Mouse (Mus musculus): ENCODE measurements at regions not wholly inside any gene's neighbourhood (a gene's known extent, or its start where the extent isn't known, plus 50 kb on each side); places are given as distances from the start of the nearest gene placed in this dataset.

DNA sequence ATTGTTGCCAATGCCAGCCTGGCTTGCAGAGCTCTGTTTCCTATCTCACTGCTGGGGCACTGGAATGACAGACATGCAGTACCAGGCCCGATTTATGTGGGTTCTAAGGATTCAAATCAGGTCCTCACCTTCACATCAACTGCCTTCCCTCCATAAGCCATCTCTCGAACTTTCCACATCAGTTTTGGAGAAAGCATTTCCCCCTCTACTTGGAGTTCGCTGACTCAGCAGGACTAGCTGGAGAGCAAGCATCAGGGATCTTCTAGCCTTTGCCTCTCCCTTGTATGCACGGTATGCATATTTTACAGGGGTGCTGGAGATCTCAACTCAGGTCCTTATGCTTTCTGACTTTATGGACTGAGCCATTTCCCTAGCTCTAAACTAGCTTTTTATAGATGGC is 118.7 kb upstream of the Gm11042 start:
- Histone ChIP-seq H3K27me3 (ENCODE audit: control insufficient read depth, insufficient read depth, insufficient read length) (no peaks in the 10 kb centered on the region), H3K4me3 (no peak overlapping the region)

DNA sequence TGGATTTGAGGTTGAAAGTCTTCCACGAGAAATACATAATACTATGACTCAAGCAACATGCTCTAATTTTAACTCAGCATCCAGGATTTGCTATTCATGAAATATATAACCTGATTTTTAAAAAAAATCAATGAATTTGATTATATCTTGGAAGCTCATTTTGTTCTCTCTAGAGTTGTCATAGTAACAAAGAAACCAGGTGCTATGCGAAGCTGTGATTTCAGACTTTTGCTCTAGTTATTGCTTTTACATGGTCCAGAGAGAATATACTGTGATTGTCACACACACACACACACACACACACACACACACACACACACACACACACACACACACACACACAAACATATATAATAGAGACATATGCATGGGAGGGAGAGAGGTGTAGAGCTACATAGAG is 98.5 kb upstream of the Gm11042 start:
- no peak for TF ChIP-seq CEBPB (IDR thresholded peaks at IDR 0.05; ENCODE audit: insufficient read depth, poor library complexity, severe bottlenecking)
- no peak for TF ChIP-seq MYOG (IDR thresholded peaks at IDR 0.05; ENCODE audit: control insufficient read depth in 1 of 3, insufficient read depth in 1 of 3, insufficient read length in 2 of 3, low read depth in 2 of 3)
- no peak for TF ChIP-seq MAX (IDR thresholded peaks at IDR 0.05; ENCODE audit: low read depth)
- Histone ChIP-seq H3K4me3 (no peak overlapping the region), H3K79me2 (ENCODE audit: control insufficient read depth, insufficient read depth) (no peaks in the 10 kb centered on the region)

More for the DNA sequence above, 118.7 kb upstream of the Gm11042 start:
- Histone ChIP-seq H3ac (ENCODE audit: control insufficient read depth, insufficient read length) (no peak overlapping the region), H3K4me2 (ENCODE audit: low read depth) (no peak overlapping the region), H3K79me2 (ENCODE audit: control insufficient read depth, insufficient read depth) (no peaks in the 10 kb centered on the region), H3K36me3 (ENCODE audit: control insufficient read depth, insufficient read depth) (no peaks in the 10 kb centered on the region)
- no peak for TF ChIP-seq MYOG (IDR thresholded peaks at IDR 0.05; ENCODE audit: control insufficient read depth in 1 of 3, insufficient read depth in 1 of 3, insufficient read length in 2 of 3, low read depth in 2 of 3)
- no peak for TF ChIP-seq REST (IDR thresholded peaks at IDR 0.05; ENCODE audit: insufficient read depth, insufficient read length)
- no peak for TF ChIP-seq POLR2AphosphoS2 (IDR thresholded peaks at IDR 0.05; ENCODE audit: insufficient read length, low read depth)
- no peak for TF ChIP-seq SRF (IDR thresholded peaks at IDR 0.05; ENCODE audit: control insufficient read depth, insufficient read length, low read depth)
- TF ChIP-seq USF1 (IDR thresholded peaks at IDR 0.05; ENCODE audit: low read depth) = no peak
- no peak for TF ChIP-seq E2F4 (IDR thresholded peaks at IDR 0.05; ENCODE audit: insufficient read depth)
- TF ChIP-seq CEBPB (IDR thresholded peaks at IDR 0.05; ENCODE audit: insufficient read depth, poor library complexity, severe bottlenecking) = no peak
- TF ChIP-seq TCF3 (IDR thresholded peaks at IDR 0.05; ENCODE audit: insufficient read length, low read depth) = no peak
- no peak for TF ChIP-seq MAX (IDR thresholded peaks at IDR 0.05; ENCODE audit: low read depth)
- no peak for TF ChIP-seq MYOD1 (IDR thresholded peaks at IDR 0.05; ENCODE audit: control insufficient read depth in 1 of 3, insufficient read length in 2 of 3, low read depth in 2 of 3)
- no peak for TF ChIP-seq TCF12 (IDR thresholded peaks at IDR 0.05; ENCODE audit: insufficient read depth, poor library complexity, severe bottlenecking)
- TF ChIP-seq POLR2A (IDR thresholded peaks at IDR 0.05; ENCODE audit: insufficient read length, low read depth) = no peak

DNA sequence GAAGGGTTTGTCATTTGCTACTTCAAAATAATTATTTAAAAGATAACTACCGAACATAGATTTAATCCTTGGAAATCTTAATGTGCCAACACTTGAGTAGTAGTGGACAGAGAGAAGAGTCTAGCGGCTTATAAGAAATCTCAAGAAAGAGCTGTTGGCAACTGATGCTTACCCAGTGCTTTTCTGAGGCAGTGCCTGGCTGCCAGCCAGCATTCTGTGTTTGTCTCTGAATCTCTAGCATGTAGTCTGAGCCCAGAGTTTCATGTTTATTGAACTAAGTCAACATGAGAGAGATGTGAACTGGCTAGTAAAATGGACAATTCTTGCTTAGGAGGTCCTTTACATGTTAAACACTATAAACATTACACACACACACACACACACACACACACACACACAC is 94.3 kb upstream of the Gm11042 start:
- Histone ChIP-seq H3K4me3 (no peak overlapping the region), H3K27me3 (ENCODE audit: control insufficient read depth, insufficient read depth, insufficient read length) (no peaks in the 10 kb centered on the region), H3K79me2 (ENCODE audit: control insufficient read depth, insufficient read depth) (no peaks in the 10 kb centered on the region), H3ac (ENCODE audit: control insufficient read depth, insufficient read length) (no peak overlapping the region), H3K36me3 (ENCODE audit: control insufficient read depth, insufficient read depth) (no peaks in the 10 kb centered on the region), H3K4me2 (ENCODE audit: low read depth) (no peak overlapping the region)
- TF ChIP-seq POLR2A (IDR thresholded peaks at IDR 0.05; ENCODE audit: insufficient read length, low read depth) = no peak
- TF ChIP-seq POLR2AphosphoS2 (IDR thresholded peaks at IDR 0.05; ENCODE audit: insufficient read length, low read depth) = no peak
- TF ChIP-seq MAX (IDR thresholded peaks at IDR 0.05; ENCODE audit: low read depth) = no peak
- TF ChIP-seq REST (IDR thresholded peaks at IDR 0.05; ENCODE audit: insufficient read depth, insufficient read length) = no peak
- TF ChIP-seq USF1 (IDR thresholded peaks at IDR 0.05; ENCODE audit: low read depth) = no peak
- no peak for TF ChIP-seq TCF12 (IDR thresholded peaks at IDR 0.05; ENCODE audit: insufficient read depth, poor library complexity, severe bottlenecking)
- TF ChIP-seq SRF (IDR thresholded peaks at IDR 0.05; ENCODE audit: control insufficient read depth, insufficient read length, low read depth) = no peak
- TF ChIP-seq MYOG (IDR thresholded peaks at IDR 0.05; ENCODE audit: control insufficient read depth in 1 of 3, insufficient read depth in 1 of 3, insufficient read length in 2 of 3, low read depth in 2 of 3) = no peak
- no peak for TF ChIP-seq CEBPB (IDR thresholded peaks at IDR 0.05; ENCODE audit: insufficient read depth, poor library complexity, severe bottlenecking)
- no peak for TF ChIP-seq MYOD1 (IDR thresholded peaks at IDR 0.05; ENCODE audit: control insufficient read depth in 1 of 3, insufficient read length in 2 of 3, low read depth in 2 of 3)

More for the DNA sequence above, 98.5 kb upstream of the Gm11042 start:
- H3ac ChIP-seq (ENCODE audit: control insufficient read depth, insufficient read length) = no peak overlapping the region
- no peaks in the 10 kb centered on the region for H3K36me3 ChIP-seq (ENCODE audit: control insufficient read depth, insufficient read depth)
- H3K27me3 ChIP-seq (ENCODE audit: control insufficient read depth, insufficient read depth, insufficient read length) = no peaks in the 10 kb centered on the region
- no peak overlapping the region for H3K4me2 ChIP-seq (ENCODE audit: low read depth)

DNA sequence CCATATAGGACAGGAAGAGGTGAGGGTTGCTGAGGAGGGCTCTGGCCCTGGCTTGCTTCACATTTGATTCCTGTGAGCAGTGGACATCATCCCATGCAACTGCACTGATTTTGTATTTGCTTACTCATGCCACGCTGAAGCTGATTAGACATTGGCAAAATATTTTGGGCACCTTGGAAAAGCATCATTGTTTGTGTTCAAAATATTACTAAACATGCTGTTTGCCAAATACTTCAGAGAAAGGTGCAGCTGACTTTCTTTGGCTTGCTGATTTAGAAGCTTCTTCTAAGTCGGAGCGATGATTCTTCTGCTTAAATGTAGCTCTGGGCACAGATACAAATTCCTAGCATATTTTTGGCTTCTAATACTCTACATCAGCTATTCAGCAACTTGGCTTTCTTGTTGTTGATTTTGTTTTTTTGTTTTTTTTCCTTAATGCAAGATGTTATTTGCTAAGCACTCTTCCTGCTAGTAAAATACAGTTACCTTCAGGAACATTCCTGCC is 91.4 kb upstream of the Gm11042 start:
- Histone ChIP-seq H3K4me2 (ENCODE audit: low read depth) (no peak overlapping the region), H3K27me3 (ENCODE audit: control insufficient read depth, insufficient read depth, insufficient read length) (no peaks in the 10 kb centered on the region), H3K36me3 (ENCODE audit: control insufficient read depth, insufficient read depth) (no peaks in the 10 kb centered on the region), H3ac (ENCODE audit: control insufficient read depth, insufficient read length) (no peak overlapping the region), H3K79me2 (ENCODE audit: control insufficient read depth, insufficient read depth) (no peaks in the 10 kb centered on the region), H3K4me3 (no peak overlapping the region)
- no peak for TF ChIP-seq POLR2AphosphoS2 (IDR thresholded peaks at IDR 0.05; ENCODE audit: insufficient read length, low read depth)
- TF ChIP-seq POLR2A (IDR thresholded peaks at IDR 0.05; ENCODE audit: insufficient read length, low read depth) = no peak
- no peak for TF ChIP-seq TCF12 (IDR thresholded peaks at IDR 0.05; ENCODE audit: insufficient read depth, poor library complexity, severe bottlenecking)
- TF ChIP-seq E2F4 (IDR thresholded peaks at IDR 0.05; ENCODE audit: insufficient read depth) = no peak
- no peak for TF ChIP-seq CEBPB (IDR thresholded peaks at IDR 0.05; ENCODE audit: insufficient read depth, poor library complexity, severe bottlenecking)
- no peak for TF ChIP-seq MYOD1 (IDR thresholded peaks at IDR 0.05; ENCODE audit: control insufficient read depth in 1 of 3, insufficient read length in 2 of 3, low read depth in 2 of 3)
- TF ChIP-seq MAX (IDR thresholded peaks at IDR 0.05; ENCODE audit: low read depth) = no peak
- no peak for TF ChIP-seq TCF3 (IDR thresholded peaks at IDR 0.05; ENCODE audit: insufficient read length, low read depth)

DNA sequence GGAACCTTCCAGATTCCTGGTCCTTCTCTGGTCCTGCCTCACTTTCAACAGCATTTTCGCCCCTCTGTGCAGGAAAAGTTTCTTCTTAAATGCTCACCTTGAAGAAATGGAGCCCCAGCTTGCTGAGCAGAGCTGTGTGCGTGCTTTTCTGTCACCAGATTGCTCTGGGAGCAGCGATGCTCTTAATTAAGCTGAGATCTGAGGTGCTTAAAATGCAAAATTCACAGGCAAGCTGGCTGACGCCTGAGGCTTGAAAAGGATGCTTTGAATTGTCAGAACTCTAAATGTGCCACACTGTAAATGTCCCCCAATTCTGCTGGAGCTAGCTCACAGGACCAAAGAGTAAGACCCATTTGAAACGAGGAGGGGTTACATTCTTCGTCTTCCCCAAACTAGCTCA is 73.6 kb upstream of the Gm11042 start:
- TF ChIP-seq MYOD1 (IDR thresholded peaks at IDR 0.05; ENCODE audit: control insufficient read depth in 1 of 3, insufficient read length in 2 of 3, low read depth in 2 of 3) = no peak
- no peak for TF ChIP-seq POLR2AphosphoS2 (IDR thresholded peaks at IDR 0.05; ENCODE audit: insufficient read length, low read depth)
- no peak for TF ChIP-seq MAX (IDR thresholded peaks at IDR 0.05; ENCODE audit: low read depth)
- no peak for TF ChIP-seq USF1 (IDR thresholded peaks at IDR 0.05; ENCODE audit: low read depth)
- no peak for TF ChIP-seq POLR2A (IDR thresholded peaks at IDR 0.05; ENCODE audit: insufficient read length, low read depth)
- TF ChIP-seq TCF3 (IDR thresholded peaks at IDR 0.05; ENCODE audit: insufficient read length, low read depth) = no peak
- TF ChIP-seq REST (IDR thresholded peaks at IDR 0.05; ENCODE audit: insufficient read depth, insufficient read length) = no peak
- TF ChIP-seq CEBPB (IDR thresholded peaks at IDR 0.05; ENCODE audit: insufficient read depth, poor library complexity, severe bottlenecking) = no peak
- no peak for TF ChIP-seq MYOG (IDR thresholded peaks at IDR 0.05; ENCODE audit: control insufficient read depth in 1 of 3, insufficient read depth in 1 of 3, insufficient read length in 2 of 3, low read depth in 2 of 3)
- no peak for TF ChIP-seq E2F4 (IDR thresholded peaks at IDR 0.05; ENCODE audit: insufficient read depth)
- no peak for TF ChIP-seq TCF12 (IDR thresholded peaks at IDR 0.05; ENCODE audit: insufficient read depth, poor library complexity, severe bottlenecking)
- no peak for TF ChIP-seq SRF (IDR thresholded peaks at IDR 0.05; ENCODE audit: control insufficient read depth, insufficient read length, low read depth)
- Histone ChIP-seq H3K4me2 (ENCODE audit: low read depth) (no peak overlapping the region), H3K79me2 (ENCODE audit: control insufficient read depth, insufficient read depth) (no peaks in the 10 kb centered on the region), H3ac (ENCODE audit: control insufficient read depth, insufficient read length) (no peak overlapping the region), H3K4me3 (no peak overlapping the region), H3K27me3 (ENCODE audit: control insufficient read depth, insufficient read depth, insufficient read length) (no peaks in the 10 kb centered on the region), H3K36me3 (ENCODE audit: control insufficient read depth, insufficient read depth) (no peaks in the 10 kb centered on the region)
